Mouse (Mus musculus) C2C12 (cell line): Measurements from ENCODE around the gene Cox15.

Experiments used
- CTCF ChIP-seq: IDR thresholded peaks from one replicate; pipeline ENCODE4 v1.5.1; 2011; ENCODE audit not compliant: control insufficient read depth, insufficient read depth, insufficient read length
- FOSL1 ChIP-seq: IDR thresholded peaks from one replicate; pipeline ENCODE4 v1.8.0; 2011; ENCODE audit warnings: mild to moderate bottlenecking, low read length; ENCODE audit not compliant: poor library complexity, insufficient read depth, severe bottlenecking
- MAX ChIP-seq: IDR thresholded peaks from one replicate; pipeline ENCODE4 v1.6.1; 2011; ENCODE audit warnings: mild to moderate bottlenecking, control low read depth
- MYOD1 ChIP-seq: IDR thresholded peaks from one replicate; pipeline ENCODE4 v1.6.1; 2011; ENCODE audit warnings: low read depth; ENCODE audit not compliant: control insufficient read depth, insufficient read length
- MYOG ChIP-seq: IDR thresholded peaks from one replicate; pipeline ENCODE4 v1.6.1; 2011; ENCODE audit not compliant: control insufficient read depth, insufficient read length; ENCODE audit errors: extremely low read depth
- USF1 ChIP-seq: IDR thresholded peaks from one replicate; pipeline ENCODE4 v1.6.1; 2011; ENCODE audit warnings: low read depth, mild to moderate bottlenecking, control low read depth, moderate library complexity

GRCm38 (mm10) chr19:43708206-43708605 lies 44.6 kb downstream of the Cox15 start:
- TF ChIP-seq CTCF (no peak), USF1 (no peak), MYOD1 (no peak), MAX (no peak), MYOG (no peak), FOSL1 (no peak)
